Mouse (Mus musculus): ENCODE data around the gene Psmd14. TPM values are rescaled to one million over a fixed set of nuclear protein-coding genes. Genes with fewer than 3 reads are reported as not detected.

The Psmd14 gene
- polyA plus RNA-seq, 1 experiment: 101 TPM

DNA sequence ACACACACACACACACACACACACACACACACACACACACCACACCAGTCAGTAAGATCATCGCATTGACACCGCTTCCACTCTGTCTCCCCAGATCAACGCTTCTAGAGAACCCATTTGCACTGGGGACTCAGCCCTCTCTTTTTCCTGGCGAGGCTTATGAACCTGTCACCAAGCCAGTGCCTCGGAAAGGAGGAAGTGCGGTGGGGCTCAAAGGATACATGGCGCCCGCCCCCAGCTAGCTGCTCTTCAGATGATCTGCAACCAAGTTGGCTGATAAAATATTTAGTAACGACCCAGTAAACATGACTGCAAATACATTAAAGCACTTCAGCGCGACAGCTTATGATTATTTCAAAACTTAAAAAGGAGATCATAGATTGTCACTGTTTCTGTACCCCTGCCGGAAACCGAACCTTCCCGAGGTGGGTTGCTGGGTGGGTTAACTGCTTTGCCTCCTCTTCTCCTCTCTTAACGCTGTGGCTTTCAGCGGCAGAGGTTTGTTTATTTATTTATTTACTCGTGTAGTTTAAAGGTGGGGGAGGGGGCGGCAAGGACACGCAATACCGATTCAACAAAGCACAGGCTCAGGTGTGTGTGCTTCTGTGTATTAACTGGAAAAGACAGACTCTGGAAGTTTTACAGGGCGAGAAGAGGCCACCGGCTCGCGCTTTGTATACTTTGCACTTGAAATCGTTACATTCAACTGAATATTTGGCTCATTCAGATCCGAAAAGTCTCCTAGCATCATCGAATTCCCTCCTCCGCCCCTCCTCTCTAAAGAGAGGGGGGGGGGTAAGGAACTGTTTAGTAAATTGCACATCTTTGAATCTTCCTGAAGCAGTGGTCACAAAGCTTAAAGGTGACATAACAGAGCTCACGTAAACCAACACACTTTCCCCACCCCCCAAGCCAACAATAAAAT, 92.2 kb downstream of the Psmd14 start:
- Histone ChIP-seq H3K27me3 (ENCODE audit: control insufficient read depth, insufficient read depth, insufficient read length) (no peaks in the 10 kb centered on the region), H3K4me3 (no peak overlapping the region), H3ac (ENCODE audit: control insufficient read depth, insufficient read length) (no peak overlapping the region), H3K4me2 (ENCODE audit: low read depth) (no peak overlapping the region), H3K36me3 (ENCODE audit: control insufficient read depth, insufficient read depth) (peaks cover 18% of the 10 kb centered on the region), H3K79me2 (ENCODE audit: control insufficient read depth, insufficient read depth) (no peaks in the 10 kb centered on the region)
- no peak for TF ChIP-seq REST (IDR thresholded peaks at IDR 0.05; ENCODE audit: insufficient read depth, insufficient read length)
- no peak for TF ChIP-seq SRF (IDR thresholded peaks at IDR 0.05; ENCODE audit: control insufficient read depth, insufficient read length, low read depth)
- TF ChIP-seq MYOG (IDR thresholded peaks at IDR 0.05; ENCODE audit: control insufficient read depth in 1 of 3, insufficient read depth in 1 of 3, insufficient read length in 2 of 3, low read depth in 2 of 3): no peak
- TF ChIP-seq POLR2AphosphoS2 (IDR thresholded peaks at IDR 0.05; ENCODE audit: insufficient read length, low read depth): no peak

DNA sequence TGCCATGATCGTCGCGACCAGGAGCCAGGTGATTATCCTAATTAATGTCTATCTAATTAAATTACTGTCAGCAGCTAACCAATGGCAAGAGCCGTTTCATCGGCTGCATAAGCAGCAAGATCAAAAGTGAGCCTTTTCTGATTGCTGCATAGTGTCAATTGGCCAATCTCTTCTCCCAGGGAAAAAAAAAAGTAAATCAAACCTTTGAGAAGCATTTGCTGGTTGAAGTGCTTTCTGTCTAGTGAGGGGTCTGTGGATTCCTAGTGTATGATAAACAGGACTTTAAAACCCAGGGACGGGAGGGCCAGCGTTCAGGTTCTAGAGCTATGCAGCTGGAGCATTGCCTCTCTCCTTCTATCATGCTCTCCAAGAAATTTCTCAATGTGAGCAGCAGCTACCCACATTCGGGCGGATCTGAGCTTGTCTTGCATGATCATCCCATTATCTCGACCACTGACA, 92.9 kb downstream of the Psmd14 start:
- peaks cover 18% of the 10 kb centered on the region for H3K36me3 ChIP-seq (ENCODE audit: control insufficient read depth, insufficient read depth)
- no peak overlapping the region for H3K4me2 ChIP-seq (ENCODE audit: low read depth)
- H3ac ChIP-seq (ENCODE audit: control insufficient read depth, insufficient read length): no peak overlapping the region
- H3K27me3 ChIP-seq (ENCODE audit: control insufficient read depth, insufficient read depth, insufficient read length): no peaks in the 10 kb centered on the region
- no peak overlapping the region for H3K4me3 ChIP-seq
- H3K79me2 ChIP-seq (ENCODE audit: control insufficient read depth, insufficient read depth): no peaks in the 10 kb centered on the region
- TF ChIP-seq REST (IDR thresholded peaks at IDR 0.05; ENCODE audit: insufficient read depth, insufficient read length) (no peak), USF1 (IDR thresholded peaks at IDR 0.05; ENCODE audit: low read depth) (no peak), E2F4 (IDR thresholded peaks at IDR 0.05; ENCODE audit: insufficient read depth) (no peak), POLR2AphosphoS2 (IDR thresholded peaks at IDR 0.05; ENCODE audit: insufficient read length, low read depth) (no peak), MYOG (IDR thresholded peaks at IDR 0.05; ENCODE audit: control insufficient read depth in 1 of 3, insufficient read depth in 1 of 3, insufficient read length in 2 of 3, low read depth in 2 of 3) (no peak), POLR2A (IDR thresholded peaks at IDR 0.05; ENCODE audit: insufficient read length, low read depth) (no peak), CEBPB (IDR thresholded peaks at IDR 0.05; ENCODE audit: insufficient read depth, poor library complexity, severe bottlenecking) (no peak), MYOD1 (IDR thresholded peaks at IDR 0.05; ENCODE audit: control insufficient read depth in 1 of 3, insufficient read length in 2 of 3, low read depth in 2 of 3) (no peak), MAX (IDR thresholded peaks at IDR 0.05; ENCODE audit: low read depth) (no peak), TCF3 (IDR thresholded peaks at IDR 0.05; ENCODE audit: insufficient read length, low read depth) (no peak), SRF (IDR thresholded peaks at IDR 0.05; ENCODE audit: control insufficient read depth, insufficient read length, low read depth) (no peak), TCF12 (IDR thresholded peaks at IDR 0.05; ENCODE audit: insufficient read depth, poor library complexity, severe bottlenecking) (no peak)

DNA sequence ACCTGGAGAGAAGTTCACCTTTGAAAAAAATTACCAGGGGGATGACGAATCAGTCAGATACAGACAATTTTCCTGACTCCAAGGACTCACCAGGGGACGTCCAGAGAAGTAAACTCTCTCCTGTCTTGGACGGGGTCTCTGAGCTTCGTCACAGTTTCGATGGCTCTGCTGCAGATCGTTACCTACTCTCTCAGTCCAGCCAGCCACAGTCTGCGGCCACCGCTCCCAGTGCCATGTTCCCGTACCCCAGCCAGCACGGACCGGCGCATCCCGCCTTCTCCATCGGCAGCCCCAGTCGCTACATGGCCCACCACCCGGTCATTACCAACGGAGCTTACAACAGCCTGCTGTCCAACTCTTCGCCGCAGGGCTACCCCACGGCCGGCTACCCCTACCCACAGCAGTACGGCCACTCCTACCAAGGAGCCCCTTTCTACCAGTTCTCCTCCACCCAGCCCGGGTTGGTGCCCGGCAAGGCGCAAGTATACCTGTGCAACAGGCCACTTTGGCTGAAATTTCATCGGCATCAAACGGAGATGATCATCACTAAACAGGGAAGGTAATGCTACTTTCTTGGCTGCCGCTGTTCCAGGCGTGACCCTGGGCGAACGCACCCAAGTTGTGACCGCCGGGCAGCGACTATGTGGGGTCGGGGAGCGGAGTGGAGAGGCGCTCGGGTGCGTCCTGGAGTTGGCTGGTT, 93.5 kb downstream of the Psmd14 start:
- Histone ChIP-seq H3K4me3 (no peak overlapping the region), H3ac (ENCODE audit: control insufficient read depth, insufficient read length) (no peak overlapping the region), H3K79me2 (ENCODE audit: control insufficient read depth, insufficient read depth) (no peaks in the 10 kb centered on the region), H3K4me2 (ENCODE audit: low read depth) (no peak overlapping the region), H3K27me3 (ENCODE audit: control insufficient read depth, insufficient read depth, insufficient read length) (no peaks in the 10 kb centered on the region), H3K36me3 (ENCODE audit: control insufficient read depth, insufficient read depth) (peaks cover 15% of the 10 kb centered on the region)
- TF ChIP-seq MAX (IDR thresholded peaks at IDR 0.05; ENCODE audit: low read depth) (no peak), CEBPB (IDR thresholded peaks at IDR 0.05; ENCODE audit: insufficient read depth, poor library complexity, severe bottlenecking) (no peak), MYOD1 (IDR thresholded peaks at IDR 0.05; ENCODE audit: control insufficient read depth in 1 of 3, insufficient read length in 2 of 3, low read depth in 2 of 3) (no peak), MYOG (IDR thresholded peaks at IDR 0.05; ENCODE audit: control insufficient read depth in 1 of 3, insufficient read depth in 1 of 3, insufficient read length in 2 of 3, low read depth in 2 of 3) (no peak), REST (IDR thresholded peaks at IDR 0.05; ENCODE audit: insufficient read depth, insufficient read length) (no peak), POLR2AphosphoS2 (IDR thresholded peaks at IDR 0.05; ENCODE audit: insufficient read length, low read depth) (no peak), E2F4 (IDR thresholded peaks at IDR 0.05; ENCODE audit: insufficient read depth) (no peak), POLR2A (IDR thresholded peaks at IDR 0.05; ENCODE audit: insufficient read length, low read depth) (no peak), TCF3 (IDR thresholded peaks at IDR 0.05; ENCODE audit: insufficient read length, low read depth) (no peak), USF1 (IDR thresholded peaks at IDR 0.05; ENCODE audit: low read depth) (no peak), TCF12 (IDR thresholded peaks at IDR 0.05; ENCODE audit: insufficient read depth, poor library complexity, severe bottlenecking) (no peak), SRF (IDR thresholded peaks at IDR 0.05; ENCODE audit: control insufficient read depth, insufficient read length, low read depth) (no peak)

DNA sequence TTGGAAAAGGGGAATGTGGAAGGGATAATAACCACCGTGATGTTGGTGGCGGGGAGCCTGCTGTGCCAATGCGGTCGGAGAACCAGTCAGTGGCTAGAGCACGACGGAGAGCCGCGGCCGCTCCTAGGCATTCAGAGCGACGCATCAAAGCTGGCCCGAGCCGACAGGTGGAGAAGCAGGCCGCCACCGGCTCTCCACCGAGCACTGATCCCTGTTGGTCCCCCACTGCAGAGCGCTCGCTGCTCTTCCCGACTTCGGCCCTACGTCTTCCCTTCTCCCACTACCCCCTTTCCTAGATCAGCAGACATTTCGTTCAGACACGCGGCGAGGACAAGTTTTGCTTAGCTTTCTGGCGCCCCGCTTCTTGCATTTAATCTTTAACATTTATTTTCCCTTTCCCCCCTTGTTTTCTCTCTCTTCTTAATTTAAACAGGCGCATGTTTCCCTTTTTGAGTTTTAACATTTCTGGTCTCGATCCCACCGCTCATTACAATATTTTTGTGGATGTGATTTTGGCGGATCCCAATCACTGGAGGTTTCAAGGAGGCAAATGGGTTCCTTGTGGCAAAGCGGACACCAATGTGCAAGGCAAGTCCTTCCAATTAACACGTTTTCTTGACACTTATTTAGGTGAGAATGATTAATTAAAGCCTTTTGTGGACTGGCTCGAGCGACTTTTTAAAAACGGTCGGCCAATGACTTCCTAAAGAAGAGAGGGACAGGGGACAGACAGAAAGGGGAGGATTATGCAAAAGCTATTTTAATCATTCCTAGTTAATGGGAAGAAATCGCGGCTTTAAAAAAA, 94.2 kb downstream of the Psmd14 start:
- Histone ChIP-seq H3K79me2 (ENCODE audit: control insufficient read depth, insufficient read depth) (no peaks in the 10 kb centered on the region), H3K4me2 (ENCODE audit: low read depth) (no peak overlapping the region), H3K36me3 (ENCODE audit: control insufficient read depth, insufficient read depth) (peaks cover 7% of the 10 kb centered on the region), H3K4me3 (no peak overlapping the region), H3ac (ENCODE audit: control insufficient read depth, insufficient read length) (no peak overlapping the region), H3K27me3 (ENCODE audit: control insufficient read depth, insufficient read depth, insufficient read length) (no peaks in the 10 kb centered on the region)
- TF ChIP-seq SRF (IDR thresholded peaks at IDR 0.05; ENCODE audit: control insufficient read depth, insufficient read length, low read depth): no peak
- no peak for TF ChIP-seq POLR2AphosphoS2 (IDR thresholded peaks at IDR 0.05; ENCODE audit: insufficient read length, low read depth)
- no peak for TF ChIP-seq MYOD1 (IDR thresholded peaks at IDR 0.05; ENCODE audit: control insufficient read depth in 1 of 3, insufficient read length in 2 of 3, low read depth in 2 of 3)
- no peak for TF ChIP-seq REST (IDR thresholded peaks at IDR 0.05; ENCODE audit: insufficient read depth, insufficient read length)
- TF ChIP-seq TCF12 (IDR thresholded peaks at IDR 0.05; ENCODE audit: insufficient read depth, poor library complexity, severe bottlenecking): no peak
- TF ChIP-seq TCF3 (IDR thresholded peaks at IDR 0.05; ENCODE audit: insufficient read length, low read depth): no peak
- TF ChIP-seq POLR2A (IDR thresholded peaks at IDR 0.05; ENCODE audit: insufficient read length, low read depth): no peak
- TF ChIP-seq CEBPB (IDR thresholded peaks at IDR 0.05; ENCODE audit: insufficient read depth, poor library complexity, severe bottlenecking): no peak
- TF ChIP-seq E2F4 (IDR thresholded peaks at IDR 0.05; ENCODE audit: insufficient read depth): no peak
- TF ChIP-seq MAX (IDR thresholded peaks at IDR 0.05; ENCODE audit: low read depth): no peak

Measured in myocyte (in vitro differentiated cells).